Mouse (Mus musculus) CD4-positive, CD25-positive, alpha-beta regulatory T cell, adult 4 months (primary cell): ENCODE measurements around the gene Cwh43. TPM values are rescaled to one million over a fixed set of nuclear protein-coding genes. Genes with fewer than 3 reads are reported as not detected.
"Not testable (repeated sequence)": the region's sequence is repeated elsewhere in the genome, so short reads cannot be mapped to it uniquely, and the experiment has no call there.

Source experiments
- ATAC-seq: one replicate; pipeline ENCODE4 v1.8.0; 2017
- polyA plus RNA-seq, 2 experiments: library from polyadenylated mRNA; unstranded; fragments of 100-300 nt; shearing (Covaris generic); gene quantifications; one replicate each; pipeline ENCODE4 v1.2.1; 2017

Gene Cwh43
- polyA plus RNA-seq, 2 experiments from 2014 or later, result not detected

- ATAC-seq, result no peak
These were observed 74.8 kb downstream of the Cwh43 start, which contains the start of gene Dcun1d4 for GRCm38 (mm10) chr5:73480700-73481099. Dcun1d4 (plus strand) TSS chr5:73481000.

GRCm38 (mm10) chr5:73481401-73481800 lies 75.5 kb downstream of the Cwh43 start:
- ATAC-seq, result no peak

- ATAC-seq, result not testable (repeated sequence)
These were observed 76.5 kb downstream of the Cwh43 start for GRCm38 (mm10) chr5:73482381-73482780.

GRCm38 (mm10) chr5:73484016-73484615 lies 78.2 kb downstream of the Cwh43 start:
- no peak for ATAC-seq

- ATAC-seq, result no peak
These were observed 80.6 kb downstream of the Cwh43 start for GRCm38 (mm10) chr5:73486451-73486850.

GRCm38 (mm10) chr5:73489915-73490314 lies 84.0 kb downstream of the Cwh43 start:
- no peak for ATAC-seq

GRCm38 (mm10) chr5:73490596-73491073 lies 84.8 kb downstream of the Cwh43 start:
- peak; percentile 87 for ATAC-seq

GRCm38 (mm10) chr5:73491074-73491836 lies 85.4 kb downstream of the Cwh43 start:
- no peak for ATAC-seq

- ATAC-seq, result peak; percentile 72
These were observed 86.2 kb downstream of the Cwh43 start for GRCm38 (mm10) chr5:73491837-73492720.

GRCm38 (mm10) chr5:73497401-73497800 lies 91.5 kb downstream of the Cwh43 start:
- no peak for ATAC-seq

- ATAC-seq, result no peak
These were observed 92.7 kb downstream of the Cwh43 start for GRCm38 (mm10) chr5:73498559-73498958.

- ATAC-seq, result no peak
These were observed 95.1 kb downstream of the Cwh43 start for GRCm38 (mm10) chr5:73500867-73501440.

GRCm38 (mm10) chr5:73502422-73502821 lies 96.5 kb downstream of the Cwh43 start:
- ATAC-seq, result no peak

Other genes with a start within 250 kb of the Cwh43 start
- gene Fryl, start 149.5 kb upstream of the Cwh43 start, polyA plus RNA-seq, result 100 to 1,000 TPM; 101 TPM
- 100 to 1,000 TPM; 171 to 260 TPM for gene Ociad1, start 113.3 kb upstream of the Cwh43 start, polyA plus RNA-seq
- gene Ociad2, start 65.0 kb upstream of the Cwh43 start, polyA plus RNA-seq, result under 1 TPM; 0.80 to 0.96 TPM
- 10 to 100 TPM; 14.7 to 15.1 TPM for gene Dcun1d4, start 74.9 kb downstream of the Cwh43 start, polyA plus RNA-seq
- gene Lrrc66, start 226.5 kb downstream of the Cwh43 start, polyA plus RNA-seq, result 1 to 10 TPM; 1.3 to 2.5 TPM
- gene Sgcb, start 241.7 kb downstream of the Cwh43 start, polyA plus RNA-seq, result 10 to 100 TPM; 11.1 to 16.5 TPM
- not detected for gene Spata18, start 245.3 kb downstream of the Cwh43 start, polyA plus RNA-seq